Mouse (Mus musculus) hematopoietic stem cell, adult 5-6 weeks (primary cell): ENCODE measurements at regions not wholly inside any gene's neighbourhood (a gene's known extent, or its start where the extent isn't known, plus 50 kb on each side); places are given as distances from the start of the nearest gene placed in this dataset.

ENCODE experiments used
- ATAC-seq, 2 experiments: fragments of 125-278 bp in 1 of 2; replicated peaks in 1 of 2; 2 replicates each; pipeline ENCODE4 v1.8.0; 2016 to 2017; ENCODE audit warnings: inconsistent platforms in 2 of 2, mild to moderate bottlenecking in 2 of 2, moderate number of reproducible peaks in 2 of 2, low read depth in 1 of 2, moderate TSS enrichment in 1 of 2; ENCODE audit not compliant: low FRiP score in 2 of 2, poor library complexity in 2 of 2, severe bottlenecking in 2 of 2, insufficient read depth in 1 of 2, low TSS enrichment in 1 of 2

GRCm38 (mm10) chr12:54282281-54282921, 78.7 kb upstream of the Egln3 start:
- no peak for ATAC-seq

- ATAC-seq = no peak
These were observed 76.8 kb upstream of the Egln3 start for GRCm38 (mm10) chr12:54280457-54280856.

GRCm38 (mm10) chr12:54280001-54280400, 76.3 kb upstream of the Egln3 start:
- no peak for ATAC-seq

GRCm38 (mm10) chr12:54276978-54277537, 73.4 kb upstream of the Egln3 start:
- ATAC-seq = no peak

- no peak for ATAC-seq
These were observed 69.8 kb upstream of the Egln3 start for GRCm38 (mm10) chr12:54273506-54273905.

- no peak for ATAC-seq
These were observed 69.0 kb upstream of the Egln3 start for GRCm38 (mm10) chr12:54272696-54273095.

- ATAC-seq = no peak
These were observed 68.6 kb upstream of the Egln3 start for GRCm38 (mm10) chr12:54272226-54272625.

- no peak for ATAC-seq
These were observed 62.2 kb upstream of the Egln3 start for GRCm38 (mm10) chr12:54265852-54266251.

GRCm38 (mm10) chr12:54264893-54265835, 61.5 kb upstream of the Egln3 start:
- no peak for ATAC-seq

GRCm38 (mm10) chr12:54264418-54264733, 60.7 kb upstream of the Egln3 start:
- peak; percentile 48 to 65; a peak in 3 of 4 replicates for ATAC-seq

- ATAC-seq = peak; percentile 29 to 42; a peak in 3 of 4 replicates
These were observed 60.2 kb upstream of the Egln3 start for GRCm38 (mm10) chr12:54263733-54264417.

- no peak for ATAC-seq
These were observed 58.8 kb upstream of the Egln3 start for GRCm38 (mm10) chr12:54262236-54263005.

GRCm38 (mm10) chr12:54261426-54261825, 57.8 kb upstream of the Egln3 start:
- no peak for ATAC-seq

GRCm38 (mm10) chr12:54260502-54260901, 56.8 kb upstream of the Egln3 start:
- ATAC-seq = no peak; a peak in 1 of 4 replicates

GRCm38 (mm10) chr12:54257776-54258433, 54.2 kb upstream of the Egln3 start:
- no peak for ATAC-seq

GRCm38 (mm10) chr12:54256506-54257128, 53.0 kb upstream of the Egln3 start:
- ATAC-seq = peak; percentile 61 to 69
